Mouse (Mus musculus): ENCODE data around the gene Tm2d1. TPM values are rescaled to one million over a fixed set of nuclear protein-coding genes. Genes with fewer than 3 reads are reported as not detected.

The Tm2d1 gene
- polyA plus RNA-seq, 1 experiment from 2014 or later: 79.4 TPM

Other genes with a start within 250 kb of the Tm2d1 start
- 5.0 and 6.5 TPM in 2 replicates for gene Patj, start 12.5 kb upstream of the Tm2d1 start, polyA plus RNA-seq (2016; fragmentation: Nextera tagmentation; extraction: Ambion mirVana)